Mouse (Mus musculus): ENCODE results near the gene Col6a5.
"Not testable (repeated sequence)": the region's sequence is repeated elsewhere in the genome, so short reads cannot be mapped to it uniquely, and the experiment has no call there.

Gene Col6a5

GRCm38 (mm10) chr9:105910166-105910565, 50.3 kb downstream of the Col6a5 start:
- in situ Hi-C loops (cut with MseI, MboI), result no loop called here

DNA sequence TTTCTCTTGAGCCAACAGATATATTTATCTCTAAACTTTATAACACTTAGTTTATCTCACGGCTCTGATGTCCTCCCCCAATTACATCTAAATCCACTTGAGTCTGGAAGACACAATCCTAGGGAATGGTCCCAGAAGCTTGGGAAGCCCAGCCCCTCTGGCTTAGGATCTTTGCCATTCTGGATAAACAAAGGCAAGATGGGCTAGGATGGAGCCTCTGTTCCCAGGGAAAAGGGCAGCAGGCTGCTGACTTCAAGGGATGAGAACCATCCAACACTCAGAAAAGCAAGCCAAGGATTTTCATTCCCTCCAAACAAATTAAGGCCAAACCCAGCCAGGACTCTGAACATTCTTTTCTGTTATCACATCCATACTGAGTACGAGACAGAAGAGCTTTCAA, 51.1 kb downstream of the Col6a5 start:
- in situ Hi-C loops (cut with MseI, MboI), result no loop called here

DNA sequence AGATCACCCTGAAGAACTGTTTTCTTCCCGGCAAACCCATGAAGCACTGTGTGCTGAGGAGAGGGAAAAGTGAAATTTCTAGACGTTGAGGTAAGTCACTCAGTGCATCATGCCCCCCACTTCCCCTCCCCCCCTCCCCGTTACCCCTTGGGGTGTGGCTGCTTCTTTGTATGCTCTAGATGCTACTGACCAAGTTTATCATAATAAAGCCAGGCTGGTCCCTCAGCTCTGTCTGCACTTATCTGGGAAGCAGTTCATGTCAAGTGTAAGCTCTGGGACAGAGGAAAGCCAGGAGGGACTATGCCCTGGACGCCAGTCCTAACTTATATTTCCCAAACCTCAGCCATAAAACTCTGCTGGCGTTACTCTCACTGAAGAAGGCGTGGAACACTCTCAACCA, 53.0 kb downstream of the Col6a5 start:
- in situ Hi-C loops (cut with MseI, MboI), result no loop called here

DNA sequence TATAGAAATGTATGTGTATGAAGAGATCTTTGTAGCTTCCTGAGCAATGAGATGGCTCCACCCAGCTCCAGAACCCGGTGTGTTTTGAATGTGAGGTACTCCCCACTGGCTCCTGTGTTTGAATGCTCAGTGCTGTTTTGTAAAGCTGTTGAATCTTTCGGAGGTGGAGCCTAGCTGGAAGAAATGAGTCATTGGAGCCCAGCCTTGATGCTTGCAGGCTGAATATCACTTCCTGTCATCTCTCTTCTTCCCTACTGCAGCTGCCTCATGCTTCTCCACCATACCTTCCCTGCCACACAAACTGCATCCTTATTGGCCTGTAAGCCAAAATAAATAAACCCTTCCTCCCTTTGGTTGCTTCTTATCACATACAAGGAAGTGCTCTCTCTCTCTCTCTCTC, 72.9 kb downstream of the Col6a5 start:
- in situ Hi-C loops (cut with MseI, MboI), result no loop called here

DNA sequence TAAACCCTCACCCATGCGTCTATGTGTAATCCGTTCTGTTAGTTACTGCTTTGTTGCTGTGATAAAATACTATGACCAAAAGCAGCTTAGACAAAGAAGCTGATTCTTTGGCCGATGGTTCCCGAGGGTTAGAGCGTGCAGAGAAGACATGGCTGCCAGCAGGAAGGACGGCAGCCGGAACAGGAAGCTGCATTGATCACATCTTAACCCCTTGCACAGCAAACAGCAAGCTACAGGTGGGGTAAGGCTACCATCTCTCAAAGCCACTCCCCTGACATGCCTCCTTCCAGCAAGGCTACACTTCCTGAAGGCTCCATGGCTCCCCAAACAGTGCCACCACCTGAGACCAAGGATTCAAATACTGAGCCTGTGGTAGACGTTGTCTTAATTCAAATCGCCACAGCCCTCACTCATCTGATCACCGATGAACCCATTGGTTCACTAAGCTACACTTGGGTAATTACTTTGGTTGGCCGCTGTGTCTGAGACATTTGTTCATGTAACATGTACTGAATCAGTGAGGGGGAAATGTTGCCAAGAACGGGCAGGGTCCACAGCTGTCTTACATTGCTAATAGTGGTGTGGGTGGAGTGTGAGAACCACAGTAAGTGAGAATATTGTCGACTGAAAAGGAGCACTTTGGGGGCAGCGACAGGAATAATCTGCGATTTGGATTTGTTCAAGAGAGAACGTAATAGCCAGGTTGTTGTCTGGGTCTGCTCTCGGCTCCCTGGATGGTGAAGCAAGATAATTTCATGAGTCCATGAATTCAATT, 75.6 kb downstream of the Col6a5 start:
- in situ Hi-C loops (cut with MseI, MboI), result no loop called here

DNA sequence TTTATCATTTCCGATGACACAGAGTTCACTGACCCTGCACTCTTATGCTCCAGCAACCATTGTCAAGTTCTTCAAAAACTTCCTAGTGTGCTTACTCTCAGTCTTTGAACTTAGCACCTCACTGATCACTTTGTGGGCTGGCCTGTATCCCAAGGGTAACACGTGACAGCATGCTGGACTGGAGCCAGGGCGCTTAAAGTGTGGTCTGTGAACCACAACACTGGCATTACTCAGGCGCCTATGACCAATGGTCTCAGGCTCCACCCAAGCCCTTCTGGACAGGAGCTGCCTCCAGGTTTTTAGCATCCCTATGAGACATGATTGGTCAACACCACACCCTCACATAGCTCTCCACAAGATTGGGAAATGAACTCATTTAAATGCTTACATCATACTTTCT, 79.7 kb downstream of the Col6a5 start:
- in situ Hi-C loops (cut with MseI, MboI), result no loop called here

DNA sequence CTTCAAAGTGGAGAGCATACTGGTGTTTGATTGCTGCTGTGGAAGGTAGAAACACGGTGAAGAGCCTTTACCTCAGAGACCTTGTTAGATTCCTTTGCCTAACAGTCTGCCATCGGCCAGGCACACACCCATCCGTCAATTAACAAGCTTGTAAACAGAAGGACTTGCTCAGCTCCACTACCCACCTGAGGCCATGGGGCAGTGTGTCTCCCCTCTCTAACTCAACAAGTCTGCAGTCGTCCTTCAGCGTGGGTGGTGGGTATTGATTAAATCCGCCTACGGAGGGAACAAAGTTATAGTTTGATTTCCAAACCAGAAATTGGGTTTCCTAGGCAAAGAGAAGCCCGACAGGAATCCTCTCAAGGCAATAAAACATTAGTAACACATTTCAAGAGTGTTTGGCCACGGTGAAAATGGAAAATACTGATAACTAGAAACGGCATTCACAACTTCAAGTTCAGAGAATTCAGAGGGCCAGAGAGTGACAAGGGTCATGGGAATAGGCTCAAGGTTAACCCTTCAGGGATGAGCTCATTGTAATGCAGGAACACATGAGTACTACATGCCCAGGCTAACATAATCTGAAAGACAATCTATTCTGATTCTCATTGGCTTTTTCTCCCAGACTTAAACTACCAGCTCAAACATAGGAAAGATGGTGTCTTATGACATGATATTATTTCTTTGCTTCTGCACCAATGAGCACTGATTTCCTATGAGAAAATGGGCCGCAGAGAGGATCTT, 81.9 kb downstream of the Col6a5 start:
- in situ Hi-C loops (cut with MseI, MboI), result no loop called here

GRCm38 (mm10) chr9:105876124-105876523, 84.3 kb downstream of the Col6a5 start:
- in situ Hi-C loops (cut with MseI, MboI), result no loop called here

DNA sequence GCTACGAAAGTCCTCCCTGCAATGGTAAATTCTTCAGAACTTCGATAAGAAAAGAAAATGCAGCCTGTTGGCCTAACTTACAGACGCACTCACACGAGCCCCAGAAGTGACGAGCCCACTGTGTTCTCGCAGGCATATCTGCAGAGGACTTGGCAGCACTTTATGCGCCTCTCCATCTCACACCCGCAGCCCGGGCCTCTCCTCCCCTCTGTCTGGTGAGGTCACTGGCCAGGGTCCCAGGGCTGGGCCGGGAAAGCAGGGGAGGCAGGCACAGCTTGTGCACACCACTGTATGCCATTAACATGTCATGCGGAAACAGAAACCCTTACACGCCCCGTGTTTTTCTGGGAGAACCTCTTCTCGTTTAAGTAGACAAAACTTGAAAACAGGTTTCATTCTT, 88.8 kb downstream of the Col6a5 start:
- in situ Hi-C loops (cut with MseI, MboI), result no loop called here

DNA sequence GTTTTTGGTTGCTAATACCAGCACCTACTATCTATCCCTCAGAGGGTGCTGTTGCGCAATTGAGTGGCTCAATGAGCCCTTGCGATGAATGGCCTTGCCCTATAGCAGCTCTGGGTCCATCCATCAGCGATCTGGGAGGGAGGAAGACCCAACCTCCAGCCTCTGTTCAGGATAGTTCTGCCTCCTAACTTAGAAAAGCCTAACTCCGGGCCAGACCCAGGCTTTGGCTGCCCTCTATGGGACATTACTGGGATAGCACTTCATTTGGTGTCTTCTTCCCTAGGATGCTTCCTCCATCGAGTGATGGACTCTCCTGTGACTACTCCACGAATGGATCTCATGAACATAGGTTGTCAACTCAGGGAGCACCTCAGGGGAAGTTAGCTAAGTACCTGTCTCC, 102.7 kb downstream of the Col6a5 start:
- in situ Hi-C loops (cut with MseI, MboI), result loop anchor here (5.0 kb wide), 1 partner anchor 165 kb away; no protein-coding TSS in a partner anchor

GRCm38 (mm10) chr9:105852778-105853065, 107.7 kb downstream of the Col6a5 start:
- in situ Hi-C loops (cut with MseI, MboI), result no loop called here

DNA sequence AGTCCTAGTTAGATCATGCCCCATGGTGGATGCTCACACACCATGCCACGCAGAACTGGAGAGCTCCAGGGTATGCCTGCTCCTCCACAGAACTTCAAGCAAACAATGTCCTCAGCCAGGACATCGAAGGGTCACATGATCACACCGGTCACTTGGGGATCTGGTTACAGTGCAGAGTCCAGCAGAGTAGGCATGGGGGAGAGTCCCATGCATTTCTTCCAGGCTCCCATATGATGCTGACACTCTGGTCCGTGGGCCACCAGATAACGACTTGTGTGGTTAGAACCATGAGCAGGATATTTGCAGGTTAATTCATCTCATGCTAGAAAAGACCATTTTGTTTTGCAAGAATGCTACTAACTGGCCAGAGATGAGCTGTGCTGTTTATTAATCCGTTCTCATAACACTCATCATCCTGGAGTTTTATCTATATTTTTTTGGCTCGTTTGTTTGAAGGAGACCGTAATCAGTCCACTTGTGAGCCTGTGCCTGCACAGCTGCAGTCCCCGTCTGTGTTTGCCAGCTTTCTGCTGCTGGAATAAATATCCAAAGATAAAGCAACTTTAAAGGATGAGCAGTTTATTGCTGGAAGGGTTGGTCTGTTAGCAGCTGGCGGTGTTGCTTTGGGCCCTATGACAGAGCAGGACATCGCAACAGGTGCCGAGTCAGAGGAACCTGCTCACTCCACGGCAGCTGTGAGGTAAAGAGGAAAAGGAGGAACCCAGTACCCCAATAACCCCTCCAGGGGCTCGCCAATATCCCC, 108.2 kb downstream of the Col6a5 start:
- in situ Hi-C loops (cut with MseI, MboI), result no loop called here

DNA sequence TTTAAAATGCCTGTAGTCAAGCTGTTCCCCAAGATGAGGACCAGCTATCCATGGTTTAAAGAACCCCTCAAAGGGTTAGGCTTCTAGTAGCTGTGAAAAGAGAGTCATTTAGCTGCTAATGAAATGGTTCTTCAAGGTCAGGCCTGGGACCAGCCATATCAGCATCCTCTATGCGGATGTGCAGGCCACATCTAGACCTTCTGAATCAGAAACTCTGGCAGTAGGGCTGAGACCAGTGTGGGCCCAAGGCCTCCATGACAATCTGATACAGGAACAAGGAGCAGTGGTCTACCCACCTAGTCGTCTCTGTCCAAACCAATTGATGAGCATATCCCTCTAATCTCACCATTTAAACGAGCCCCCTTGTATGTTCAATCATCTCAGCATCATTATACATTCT, 109.4 kb downstream of the Col6a5 start:
- in situ Hi-C loops (cut with MseI, MboI), result no loop called here

DNA sequence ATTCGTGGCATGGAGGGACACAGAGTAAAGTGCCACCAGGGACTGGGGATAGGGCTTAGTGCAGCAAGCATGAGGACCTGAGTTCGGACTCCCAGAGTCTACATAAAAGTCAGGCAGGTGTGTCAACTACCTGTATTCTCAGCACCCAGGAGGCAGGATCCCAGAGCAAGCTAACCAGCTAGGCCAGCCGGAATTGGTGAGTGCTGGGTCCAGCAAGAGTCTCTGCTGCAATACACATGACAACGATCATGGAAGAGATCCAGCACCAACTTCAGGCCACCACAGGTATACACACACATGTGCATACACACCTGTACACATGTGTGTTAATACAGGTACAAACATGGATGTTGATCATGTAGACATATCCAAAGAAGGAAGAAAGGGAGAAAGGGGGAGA, 112.0 kb downstream of the Col6a5 start:
- in situ Hi-C loops (cut with MseI, MboI), result no loop called here

DNA sequence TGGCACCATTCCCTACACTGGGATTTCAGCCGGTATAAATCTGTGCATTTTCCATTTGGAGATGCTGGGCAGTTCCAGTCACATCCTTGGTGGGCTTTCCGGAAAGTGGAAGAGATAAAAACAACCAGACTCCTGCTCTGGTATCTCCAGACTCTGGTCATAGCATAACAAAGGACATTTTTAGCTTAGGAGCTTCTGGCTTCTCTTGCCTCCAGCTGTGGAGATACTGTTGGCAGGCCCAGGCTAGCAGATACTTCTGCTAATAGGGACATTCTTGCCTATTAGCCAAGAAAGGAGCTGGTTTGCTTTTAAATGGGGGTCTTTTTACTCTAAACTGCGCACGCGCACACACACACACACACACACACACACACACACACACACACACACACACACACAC, 113.2 kb downstream of the Col6a5 start:
- in situ Hi-C loops (cut with MseI, MboI), result no loop called here

DNA sequence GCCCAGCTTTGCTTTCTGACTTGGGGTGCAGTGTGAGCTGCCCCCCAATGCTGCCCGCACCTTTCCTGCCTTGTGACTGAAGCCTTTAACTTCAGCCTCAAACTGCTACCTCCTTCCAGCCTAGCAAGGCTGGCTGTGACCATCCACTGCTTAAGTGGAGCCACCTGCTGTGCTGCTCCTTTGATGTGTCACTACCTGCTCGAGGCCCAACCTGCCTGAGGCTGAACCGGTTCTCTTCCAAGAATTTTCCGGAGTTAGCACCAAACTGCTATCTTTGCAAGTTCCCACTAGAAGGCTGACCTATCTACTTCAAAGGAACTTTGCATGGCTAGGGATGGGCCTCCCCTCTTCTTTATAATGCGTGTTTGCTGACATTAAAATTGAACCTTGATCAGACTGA, 119.1 kb downstream of the Col6a5 start:
- in situ Hi-C loops (cut with MseI, MboI), result not testable (repeated sequence)

- in situ Hi-C loops (cut with MseI, MboI), result no loop called here
These were observed 121.3 kb downstream of the Col6a5 start for GRCm38 (mm10) chr9:105839147-105839515.

DNA sequence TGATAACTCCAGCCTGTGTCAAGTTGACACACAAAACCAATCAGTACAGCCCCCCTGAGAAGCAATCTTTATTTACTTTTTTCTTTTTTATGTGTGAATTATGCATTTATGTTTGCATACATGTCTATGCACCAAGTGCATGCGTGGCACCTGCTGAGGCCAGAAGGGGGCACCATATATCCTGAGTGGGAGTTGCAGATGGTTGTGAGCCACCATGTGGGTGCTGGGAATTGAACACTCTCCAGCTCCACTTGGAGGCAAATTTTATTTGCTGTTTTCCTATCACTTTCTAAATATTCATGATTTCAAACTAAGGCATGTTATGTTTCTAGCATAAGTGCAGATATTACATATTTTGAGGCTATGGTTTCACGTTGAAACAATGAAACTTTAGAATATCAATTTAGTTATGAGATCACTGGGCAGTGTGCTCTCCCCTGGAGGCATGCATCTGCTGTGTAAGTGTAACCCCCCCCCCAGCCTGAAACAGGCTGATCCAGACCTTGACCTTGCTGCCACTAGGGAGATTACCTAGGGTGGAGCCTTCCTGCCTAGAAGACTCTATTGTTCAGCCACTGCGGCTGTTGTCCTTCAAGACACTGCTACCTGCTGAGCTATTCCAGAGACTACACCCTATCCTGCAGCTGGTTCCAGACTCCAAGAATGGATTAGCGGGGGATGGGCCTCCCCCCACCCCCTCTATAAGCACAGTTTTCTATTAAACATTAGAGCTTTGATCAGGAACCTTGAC, 121.9 kb downstream of the Col6a5 start:
- in situ Hi-C loops (cut with MseI, MboI), result no loop called here

DNA sequence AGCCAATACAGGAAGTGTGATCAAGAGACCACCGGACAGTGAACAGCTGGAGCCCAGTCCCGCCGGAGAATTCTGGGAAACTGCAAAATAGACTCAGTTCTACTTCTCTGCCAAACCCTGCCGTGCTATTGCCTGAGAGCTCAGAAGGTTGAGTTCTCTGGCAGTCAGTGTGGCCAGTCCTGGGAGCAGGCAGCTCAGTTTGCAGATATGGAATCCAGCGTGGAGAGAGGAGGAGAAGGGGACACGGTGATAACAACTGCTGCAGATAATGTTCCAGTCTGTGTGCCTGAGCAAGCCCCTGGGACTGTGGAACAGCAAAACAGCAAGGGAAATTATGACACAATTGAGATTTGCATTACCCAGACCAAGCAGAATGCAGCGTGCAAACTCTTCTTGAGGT, 124.9 kb downstream of the Col6a5 start:
- in situ Hi-C loops (cut with MseI, MboI), result no loop called here

DNA sequence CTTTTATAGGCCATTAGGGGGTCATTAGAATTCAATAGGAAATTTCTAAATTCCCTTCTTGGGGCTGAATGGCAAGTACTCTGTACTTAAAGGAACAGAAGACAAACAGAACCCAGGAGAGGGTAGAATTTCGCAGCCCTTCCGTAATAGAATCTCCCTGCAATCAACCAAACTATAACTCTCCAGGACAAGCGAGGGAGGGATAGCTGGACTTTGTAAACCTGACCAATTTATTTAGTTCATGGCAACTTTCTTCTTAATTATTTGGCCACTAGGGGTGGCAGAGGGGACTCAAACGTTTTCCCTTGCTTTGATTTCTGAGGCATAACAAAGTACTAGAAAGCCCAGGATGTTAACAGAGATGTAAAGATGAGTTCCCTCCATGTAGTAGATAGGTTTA, 125.6 kb downstream of the Col6a5 start:
- in situ Hi-C loops (cut with MseI, MboI), result no loop called here

DNA sequence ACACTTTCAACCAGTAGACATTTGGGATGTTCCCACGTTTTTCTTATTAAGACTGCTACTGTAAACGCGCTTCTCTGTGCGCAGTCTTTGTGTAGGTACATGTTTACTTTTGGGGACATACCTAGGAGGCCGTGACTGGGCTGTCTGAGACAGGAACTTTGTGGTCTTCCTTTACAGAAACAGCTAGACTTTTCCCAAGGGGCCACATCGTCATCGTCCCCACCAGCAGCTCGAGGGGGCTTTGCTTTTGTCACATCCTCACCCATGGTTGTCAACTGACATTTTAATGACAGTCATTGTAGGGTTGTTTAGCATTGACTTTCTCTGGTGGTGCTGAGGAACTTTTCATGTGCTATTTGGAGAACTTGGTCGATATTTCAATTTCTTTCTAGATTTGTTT, 129.2 kb downstream of the Col6a5 start:
- in situ Hi-C loops (cut with MseI, MboI), result no loop called here

DNA sequence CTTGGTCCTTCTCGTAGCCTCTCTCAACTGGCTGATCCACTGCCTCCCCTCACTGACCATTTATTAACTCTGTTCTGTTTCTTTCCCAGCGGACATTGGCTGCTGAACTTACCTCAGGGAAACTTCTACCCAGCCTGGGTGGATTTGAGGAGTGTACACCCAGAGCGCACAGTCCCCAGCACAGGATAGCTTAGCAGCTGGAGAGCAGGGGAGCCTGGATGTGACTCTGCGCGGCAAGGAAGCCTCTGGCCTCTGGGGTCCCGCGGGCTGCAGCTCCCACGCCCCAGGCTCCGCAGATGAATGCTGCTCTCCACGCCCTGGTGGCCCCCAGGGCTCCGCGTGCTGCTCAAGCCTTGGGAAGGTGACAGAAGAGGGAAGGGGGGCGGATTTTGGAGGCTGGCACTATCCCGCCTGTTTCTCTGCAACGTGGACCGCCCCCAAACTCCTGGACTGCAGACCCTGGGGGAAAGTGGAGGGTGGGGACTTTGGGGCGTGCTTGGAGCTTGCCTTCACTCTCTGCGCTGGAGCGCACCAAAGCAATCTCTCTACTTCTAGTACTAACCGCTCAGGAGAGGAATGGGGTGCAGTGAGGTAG, 132.6 kb downstream of the Col6a5 start, which contains the start of gene Col6a6:
TSS of gene Col6a6 (minus strand) at position 370 of the 595 bp plus-strand sequence.
- in situ Hi-C loops (cut with MseI, MboI), result no loop called here

All from mouse trophoblast stem cell (cell line).